Mouse (Mus musculus): ENCODE results near the gene Mypn. TPM values are rescaled to one million over a fixed set of nuclear protein-coding genes. Genes with fewer than 3 reads are reported as not detected.

Mypn gene
- polyA plus RNA-seq, 1 experiment from 2014 or later: 0.60 TPM

DNA sequence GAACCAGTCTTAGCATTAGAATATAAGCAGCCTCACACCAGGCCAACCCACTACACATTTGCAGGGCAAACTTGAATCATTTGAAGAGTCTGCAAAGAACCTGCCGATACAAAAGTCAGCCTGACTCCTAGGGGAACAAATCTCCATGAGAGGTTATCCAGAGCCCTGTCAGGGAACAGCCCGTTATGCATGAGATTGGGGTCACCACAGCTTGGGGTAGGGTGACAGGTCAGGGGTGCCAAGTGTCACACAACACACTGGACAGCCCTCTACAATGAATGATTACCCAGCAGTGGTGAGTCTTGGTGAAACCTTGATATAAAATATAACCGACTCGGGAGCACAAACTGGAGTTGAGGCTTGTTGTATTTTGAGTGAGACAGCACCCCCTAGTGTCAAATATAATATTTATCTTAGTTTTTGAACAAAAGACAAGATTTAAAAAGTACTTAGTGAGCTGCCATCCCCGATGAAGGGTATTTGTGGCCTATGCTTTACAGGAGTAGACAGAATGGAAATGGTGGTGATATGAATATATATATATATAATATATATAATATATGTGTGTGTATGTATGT, 90.6 kb downstream of the Mypn start:
- Histone ChIP-seq H3K27me3 (ENCODE audit: control insufficient read depth, insufficient read depth, low read length) (no peaks in the 10 kb centered on the region), H3K9ac (ENCODE audit: low read length) (no peak overlapping the region), H3K9me3 (ENCODE audit: control insufficient read depth, low read length) (no peaks in the 10 kb centered on the region), H3K36me3 (ENCODE audit: control insufficient read depth, insufficient read depth, low read length) (no peaks in the 10 kb centered on the region), H3K4me2 (ENCODE audit: low read depth, severe bottlenecking) (no peak overlapping the region), H3K27ac (replicated peaks; ENCODE audit: low read depth, low read length) (no peak overlapping the region), H3K4me1 (ENCODE audit: control insufficient read depth, insufficient read depth, low read length) (no peaks in the 10 kb centered on the region), H3K4me3 (ENCODE audit: low read depth, low read length) (no peak overlapping the region)
- DNase-seq (ENCODE audit: low spot score) (no peak), ATAC-seq (ENCODE audit: insufficient number of reproducible peaks, low FRiP score, low TSS enrichment, low read depth) (no peak)
- WGBS: 60% methylated on average over 5 of the region's 5 CpGs

DNA sequence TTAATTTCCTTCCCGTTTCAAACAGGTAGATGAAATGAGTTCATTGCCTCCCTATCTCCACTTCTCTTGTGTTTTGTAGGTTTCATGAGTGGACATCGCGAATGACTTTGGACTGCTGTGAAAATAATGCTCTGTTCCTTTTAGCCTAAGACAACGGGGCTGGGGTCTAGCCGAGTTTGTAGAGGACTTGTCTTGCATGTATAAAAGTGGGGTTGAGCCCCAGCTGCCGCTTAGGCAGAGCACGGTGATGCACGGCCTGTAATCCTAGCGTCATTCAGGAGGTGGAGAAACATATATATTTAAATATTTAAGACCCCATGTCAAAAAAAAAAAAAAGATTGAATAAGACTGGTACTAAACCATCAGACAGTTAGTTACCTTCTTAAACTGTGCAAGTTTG, 103.1 kb downstream of the Mypn start:
- no peak for ATAC-seq (ENCODE audit: insufficient number of reproducible peaks, low FRiP score, low TSS enrichment, low read depth)
- Histone ChIP-seq H3K9ac (ENCODE audit: low read length) (peak overlapping the region; percentile 49; the same call in 1 of the 2 replicates), H3K36me3 (ENCODE audit: control insufficient read depth, insufficient read depth, low read length) (no peaks in the 10 kb centered on the region), H3K4me2 (ENCODE audit: low read depth, severe bottlenecking) (peak overlapping the region; percentile 89), H3K9me3 (ENCODE audit: control insufficient read depth, low read length) (no peaks in the 10 kb centered on the region), H3K4me3 (ENCODE audit: low read depth, low read length) (peak overlapping the region; percentile 48), H3K27me3 (ENCODE audit: control insufficient read depth, insufficient read depth, low read length) (peaks cover 10% of the 10 kb centered on the region), H3K4me1 (ENCODE audit: control insufficient read depth, insufficient read depth, low read length) (peaks cover 5% of the 10 kb centered on the region; the same call in 1 of the 2 replicates), H3K27ac (replicated peaks; ENCODE audit: low read depth, low read length) (no peak overlapping the region)
- 19% methylated on average over 9 of the region's 9 CpGs for WGBS
- peak; percentile 35 for DNase-seq (ENCODE audit: low spot score)

DNA sequence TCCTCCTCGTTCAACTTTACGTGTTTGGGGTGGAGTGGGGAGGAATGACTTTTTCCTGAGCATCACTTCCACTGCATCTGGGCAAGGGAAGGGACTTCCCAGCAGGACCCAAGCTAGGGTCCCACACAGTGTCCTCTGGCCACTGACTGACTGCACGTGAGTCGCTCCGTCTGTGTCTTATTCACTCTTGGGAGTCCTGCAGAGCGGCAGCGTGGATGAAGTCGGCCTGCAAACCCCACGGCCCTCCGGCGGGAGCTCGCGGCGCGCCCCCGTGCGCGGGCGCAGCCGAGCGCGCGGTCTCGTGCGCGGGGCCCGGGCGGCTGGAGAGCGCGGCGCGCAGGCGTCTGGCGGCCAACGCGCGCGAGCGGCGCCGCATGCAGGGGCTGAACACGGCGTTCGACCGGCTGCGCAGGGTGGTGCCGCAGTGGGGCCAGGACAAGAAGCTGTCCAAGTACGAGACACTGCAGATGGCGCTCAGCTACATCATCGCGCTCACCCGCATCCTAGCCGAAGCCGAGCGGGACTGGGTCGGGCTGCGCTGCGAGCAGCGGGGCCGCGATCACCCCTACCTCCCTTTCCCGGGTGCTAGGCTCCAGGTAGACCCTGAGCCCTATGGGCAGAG, 103.7 kb downstream of the Mypn start:
- Histone ChIP-seq H3K9ac (ENCODE audit: low read length) (peak overlapping the region; percentile 49), H3K36me3 (ENCODE audit: control insufficient read depth, insufficient read depth, low read length) (no peaks in the 10 kb centered on the region), H3K4me1 (ENCODE audit: control insufficient read depth, insufficient read depth, low read length) (peaks cover 5% of the 10 kb centered on the region; the same call in 1 of the 2 replicates), H3K4me3 (ENCODE audit: low read depth, low read length) (peak overlapping the region; percentile 48), H3K9me3 (ENCODE audit: control insufficient read depth, low read length) (no peaks in the 10 kb centered on the region), H3K27ac (replicated peaks; ENCODE audit: low read depth, low read length) (no peak overlapping the region), H3K4me2 (ENCODE audit: low read depth, severe bottlenecking) (peak overlapping the region; percentile 89), H3K27me3 (ENCODE audit: control insufficient read depth, insufficient read depth, low read length) (peaks cover 10% of the 10 kb centered on the region)
- 0% methylated on average over 48 of the region's 62 CpGs for WGBS
- ATAC-seq (ENCODE audit: insufficient number of reproducible peaks, low FRiP score, low TSS enrichment, low read depth): peak; percentile 67
- DNase-seq (ENCODE audit: low spot score): peak; percentile 76

DNA sequence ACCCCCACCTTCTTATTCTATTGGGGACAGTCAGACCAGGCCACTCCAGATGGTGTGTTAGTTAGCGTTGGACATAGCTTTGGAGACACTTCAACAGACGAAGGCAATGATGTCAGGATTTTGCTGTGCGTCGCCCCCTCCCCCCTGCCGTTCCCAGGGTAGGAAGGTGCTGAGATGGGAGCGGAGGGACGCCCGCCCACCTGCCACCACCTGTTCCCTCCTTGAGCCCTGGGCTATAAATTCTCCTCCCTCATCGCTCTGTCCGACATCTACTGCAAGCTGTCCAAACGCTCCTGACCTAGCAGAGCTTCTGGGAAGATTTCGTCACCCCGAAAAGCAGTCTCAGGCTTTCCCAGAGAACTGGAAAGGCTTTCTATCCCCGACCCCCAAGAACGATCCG, 104.2 kb downstream of the Mypn start, which contains the start of gene Atoh7:
Gene Atoh7, plus strand, starts transcription at position 131 of the 400 bp plus-strand sequence.
- peak within 1 kb of the TSS; percentile 89 for H3K4me2 ChIP-seq (ENCODE audit: low read depth, severe bottlenecking)
- 2% methylated on average over 16 of the region's 16 CpGs for WGBS
- no peaks in the 10 kb centered on the region for H3K9me3 ChIP-seq (ENCODE audit: control insufficient read depth, low read length)
- peak within 1 kb of the TSS; percentile 49 for H3K9ac ChIP-seq (ENCODE audit: low read length)
- H3K4me1 ChIP-seq (ENCODE audit: control insufficient read depth, insufficient read depth, low read length): peaks cover 5% of the 10 kb centered on the region; the same call in 1 of the 2 replicates
- H3K27ac ChIP-seq (replicated peaks; ENCODE audit: low read depth, low read length): no peak within 1 kb of the TSS
- peaks cover 10% of the 10 kb centered on the region for H3K27me3 ChIP-seq (ENCODE audit: control insufficient read depth, insufficient read depth, low read length)
- no peaks in the 10 kb centered on the region for H3K36me3 ChIP-seq (ENCODE audit: control insufficient read depth, insufficient read depth, low read length)
- DNase-seq (ENCODE audit: low spot score): peak; percentile 49
- peak; percentile 14; the same call in 1 of the 2 replicates for ATAC-seq (ENCODE audit: insufficient number of reproducible peaks, low FRiP score, low TSS enrichment, low read depth)
- peak within 1 kb of the TSS; percentile 48 for H3K4me3 ChIP-seq (ENCODE audit: low read depth, low read length)

DNA sequence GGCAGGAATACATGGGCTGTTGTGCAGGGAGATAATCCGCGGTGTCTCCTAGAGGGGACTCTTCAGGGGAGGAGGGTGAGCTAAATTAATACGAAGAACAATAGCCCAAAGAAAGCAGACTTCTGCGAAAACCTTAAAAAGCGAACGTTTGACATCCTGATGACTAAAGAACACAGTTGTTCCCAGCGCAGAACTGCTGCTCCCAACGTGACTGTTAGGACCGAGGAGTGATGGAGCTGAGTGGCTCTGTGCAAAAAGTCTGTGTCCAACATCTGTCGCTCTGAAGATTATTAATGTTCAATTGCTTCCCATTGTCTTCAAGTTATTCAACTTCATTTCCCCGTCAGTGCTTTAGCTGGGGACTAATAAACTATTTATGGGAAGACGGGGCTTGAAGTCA, 105.6 kb downstream of the Mypn start:
- no peak for ATAC-seq (ENCODE audit: insufficient number of reproducible peaks, low FRiP score, low TSS enrichment, low read depth)
- Histone ChIP-seq H3K9ac (ENCODE audit: low read length) (no peak overlapping the region), H3K27ac (replicated peaks; ENCODE audit: low read depth, low read length) (no peak overlapping the region), H3K27me3 (ENCODE audit: control insufficient read depth, insufficient read depth, low read length) (peaks cover 10% of the 10 kb centered on the region), H3K4me3 (ENCODE audit: low read depth, low read length) (no peak overlapping the region), H3K9me3 (ENCODE audit: control insufficient read depth, low read length) (no peaks in the 10 kb centered on the region), H3K4me1 (ENCODE audit: control insufficient read depth, insufficient read depth, low read length) (peaks cover 7% of the 10 kb centered on the region; the same call in 1 of the 2 replicates), H3K4me2 (ENCODE audit: low read depth, severe bottlenecking) (no peak overlapping the region), H3K36me3 (ENCODE audit: control insufficient read depth, insufficient read depth, low read length) (no peaks in the 10 kb centered on the region)
- DNase-seq (ENCODE audit: low spot score): no peak
- WGBS: 61% methylated on average over 12 of the region's 12 CpGs

DNA sequence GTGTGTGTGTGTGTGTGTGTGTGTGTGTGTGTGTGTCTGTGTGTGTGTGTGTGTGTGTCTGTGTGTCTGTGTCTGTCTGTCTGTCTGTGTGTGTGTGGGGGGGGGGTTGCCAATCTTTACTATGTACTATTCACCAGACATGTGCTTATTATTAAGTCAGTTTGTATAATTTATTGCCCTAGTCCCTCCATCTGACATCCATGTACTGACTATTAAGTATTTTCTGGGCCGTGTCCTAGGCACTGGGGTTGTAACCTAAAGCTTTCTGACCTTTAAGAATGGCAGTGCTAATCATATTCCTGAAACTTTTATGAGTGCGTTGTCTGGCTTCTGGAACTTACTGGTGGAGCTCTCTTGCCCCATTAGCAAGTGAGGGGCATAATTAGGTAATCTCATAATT, 107.0 kb downstream of the Mypn start:
- peaks cover 10% of the 10 kb centered on the region for H3K27me3 ChIP-seq (ENCODE audit: control insufficient read depth, insufficient read depth, low read length)
- H3K9ac ChIP-seq (ENCODE audit: low read length): no peak overlapping the region
- no peak overlapping the region for H3K4me2 ChIP-seq (ENCODE audit: low read depth, severe bottlenecking)
- H3K4me1 ChIP-seq (ENCODE audit: control insufficient read depth, insufficient read depth, low read length): peaks cover 7% of the 10 kb centered on the region; the same call in 1 of the 2 replicates
- 18% methylated on average over 2 of the region's 2 CpGs for WGBS
- H3K27ac ChIP-seq (replicated peaks; ENCODE audit: low read depth, low read length): no peak overlapping the region
- no peak overlapping the region for H3K4me3 ChIP-seq (ENCODE audit: low read depth, low read length)
- H3K36me3 ChIP-seq (ENCODE audit: control insufficient read depth, insufficient read depth, low read length): no peaks in the 10 kb centered on the region
- ATAC-seq (ENCODE audit: insufficient number of reproducible peaks, low FRiP score, low TSS enrichment, low read depth) (no peak), DNase-seq (ENCODE audit: low spot score) (no peak)
- H3K9me3 ChIP-seq (ENCODE audit: control insufficient read depth, low read length): no peaks in the 10 kb centered on the region

DNA sequence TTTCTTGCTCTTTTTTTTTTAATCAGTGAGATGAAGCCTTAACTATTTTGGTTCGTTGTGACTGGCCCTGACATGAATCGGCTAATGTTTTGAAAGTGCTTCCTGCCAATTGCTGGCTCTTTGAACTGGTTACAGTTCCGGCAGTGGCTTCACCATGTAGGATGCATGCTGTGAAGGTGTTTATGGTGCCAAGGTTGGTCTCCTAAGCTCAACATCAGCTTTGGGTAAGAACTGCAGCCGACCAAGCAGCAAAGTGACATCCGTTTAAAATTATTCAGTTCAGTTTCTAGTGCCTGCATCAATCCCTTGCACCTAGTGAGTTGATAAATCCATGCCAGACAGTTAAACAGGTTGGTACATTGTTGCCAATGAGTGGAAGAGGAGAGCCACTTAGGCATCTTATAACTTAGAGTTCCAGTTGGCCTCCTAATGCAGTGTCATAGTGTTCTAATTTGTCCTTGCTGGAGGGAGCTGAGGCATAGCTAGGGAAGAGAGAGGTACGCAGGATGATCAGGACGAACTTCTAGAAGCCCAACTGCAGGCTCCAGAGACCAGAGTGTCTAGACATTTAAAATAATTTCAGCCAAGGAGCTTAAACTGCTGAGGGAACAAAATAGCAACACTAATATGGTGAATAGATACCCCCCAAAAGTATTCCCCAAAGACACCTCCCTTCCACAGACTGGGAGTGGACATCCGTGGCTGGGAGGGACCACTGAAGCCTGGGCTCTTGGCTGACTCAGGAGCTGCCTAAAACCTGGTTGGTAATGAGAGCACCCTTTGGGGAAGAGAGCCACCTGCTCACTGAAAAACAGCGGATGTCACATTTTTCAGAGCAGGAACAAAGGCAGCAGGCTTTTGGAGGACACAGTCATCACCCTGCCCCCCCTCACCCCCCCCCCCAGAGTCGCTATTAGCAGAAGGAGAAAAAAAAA, 110.9 kb downstream of the Mypn start:
- no peaks in the 10 kb centered on the region for H3K36me3 ChIP-seq (ENCODE audit: control insufficient read depth, insufficient read depth, low read length)
- H3K9ac ChIP-seq (ENCODE audit: low read length): no peak overlapping the region
- DNase-seq (ENCODE audit: low spot score): no peak
- no peak overlapping the region for H3K4me2 ChIP-seq (ENCODE audit: low read depth, severe bottlenecking)
- 0 out of 2 replicates have a peak, but pooled peaks cover 2% of the 10 kb centered on the region for H3K4me1 ChIP-seq (ENCODE audit: control insufficient read depth, insufficient read depth, low read length)
- no peaks in the 10 kb centered on the region for H3K9me3 ChIP-seq (ENCODE audit: control insufficient read depth, low read length)
- no peak overlapping the region for H3K4me3 ChIP-seq (ENCODE audit: low read depth, low read length)
- WGBS: 58% methylated on average over 10 of the region's 10 CpGs
- peaks cover 2% of the 10 kb centered on the region; the same call in 1 of the 2 replicates for H3K27me3 ChIP-seq (ENCODE audit: control insufficient read depth, insufficient read depth, low read length)
- H3K27ac ChIP-seq (replicated peaks; ENCODE audit: low read depth, low read length): no peak overlapping the region
- ATAC-seq (ENCODE audit: insufficient number of reproducible peaks, low FRiP score, low TSS enrichment, low read depth): no peak

DNA sequence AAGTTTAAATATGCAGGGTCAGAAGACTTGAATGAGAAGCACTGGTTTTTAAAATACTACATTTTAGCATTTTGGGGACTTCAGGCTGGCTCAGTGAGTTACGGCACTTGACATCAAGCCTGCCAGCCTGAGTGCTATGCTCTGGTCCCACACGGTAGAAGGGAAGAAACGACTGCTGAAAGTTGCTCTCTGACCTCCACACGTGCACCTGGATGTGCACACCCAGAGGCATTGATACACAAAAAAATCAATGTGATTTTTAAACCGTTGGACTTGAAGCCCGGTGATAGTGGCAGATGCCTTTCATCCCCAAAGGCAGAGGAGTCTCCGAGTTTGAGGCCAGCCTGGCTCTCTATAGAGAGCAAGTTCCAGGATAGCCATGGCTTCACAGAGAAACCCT, 111.8 kb downstream of the Mypn start:
- no peak overlapping the region for H3K27ac ChIP-seq (replicated peaks; ENCODE audit: low read depth, low read length)
- H3K4me3 ChIP-seq (ENCODE audit: low read depth, low read length): no peak overlapping the region
- WGBS: 62% methylated on average over 7 of the region's 7 CpGs
- no peak for ATAC-seq (ENCODE audit: insufficient number of reproducible peaks, low FRiP score, low TSS enrichment, low read depth)
- H3K4me2 ChIP-seq (ENCODE audit: low read depth, severe bottlenecking): no peak overlapping the region
- H3K27me3 ChIP-seq (ENCODE audit: control insufficient read depth, insufficient read depth, low read length): peaks cover 2% of the 10 kb centered on the region; the same call in 1 of the 2 replicates
- DNase-seq (ENCODE audit: low spot score): no peak
- H3K36me3 ChIP-seq (ENCODE audit: control insufficient read depth, insufficient read depth, low read length): no peaks in the 10 kb centered on the region
- no peak overlapping the region for H3K9ac ChIP-seq (ENCODE audit: low read length)
- no peaks in the 10 kb centered on the region for H3K9me3 ChIP-seq (ENCODE audit: control insufficient read depth, low read length)
- 0 out of 2 replicates have a peak, but pooled peaks cover 2% of the 10 kb centered on the region for H3K4me1 ChIP-seq (ENCODE audit: control insufficient read depth, insufficient read depth, low read length)

Data from limb, embryonic 11.5 days (tissue).